Comparison of ENCODE assay signal across 26 mouse cellular contexts in genomic region chr9:108379294-108379693, GRCm38 (mm10). TPM values are rescaled to one million over a fixed set of nuclear protein-coding genes. Genes with fewer than 3 reads are reported as not detected.
DNase-seq lines count a peak whose midpoint lies in the region; ATAC-seq and TF ChIP-seq lines count a peak whose summit lies in the region.
"Had no signal": no experiment of that assay in that cellular context is flagged by ENCODE, and none has a peak within 500 bp of the region (broad histone marks: within the 10 kb centered on the region; RNA-seq: fewer than 3 reads in every experiment).

No protein-coding gene starts in this region.

- WGBS in lung, postnatal 0 days, result 86% methylated on average over 4 of the region's 4 CpGs
- 75% methylated on average over 4 of the region's 4 CpGs for WGBS in intestine, embryonic 15.5 days
- WGBS in intestine, postnatal 0 days, result 64% methylated on average over 4 of the region's 4 CpGs

- no peak for TF ChIP-seq CTCF in lung, postnatal 0 days (IDR thresholded peaks at IDR 0.05)
- TF ChIP-seq CTCF in intestine, postnatal 0 days (IDR thresholded peaks at IDR 0.05; ENCODE audit: low read depth), result no peak

- H3K4me3 ChIP-seq in lung, postnatal 0 days (ENCODE audit: low read depth, low read length), result no peak overlapping the region
- no peak overlapping the region for H3K4me3 ChIP-seq in intestine, embryonic 15.5 days (replicated peaks)
- no peak overlapping the region for H3K4me3 ChIP-seq in intestine, postnatal 0 days (ENCODE audit: low read depth, low read length)
- H3K4me3 ChIP-seq: embryonic facial prominence, embryonic 13.5 days; embryonic facial prominence, embryonic 15.5 days; erythroblast, embryonic 14.5 days; forebrain, embryonic 10.5 days; forebrain, embryonic 12.5 days had no signal

- H3K9me3 ChIP-seq in lung, postnatal 0 days (ENCODE audit: low read length), result no peaks in the 10 kb centered on the region
- H3K9me3 ChIP-seq in intestine, embryonic 15.5 days, result no peaks in the 10 kb centered on the region
- H3K9me3 ChIP-seq in intestine, postnatal 0 days (ENCODE audit: control insufficient read depth), result no peaks in the 10 kb centered on the region
- H3K9me3 ChIP-seq: embryonic facial prominence, embryonic 13.5 days; embryonic facial prominence, embryonic 15.5 days; forebrain, embryonic 10.5 days; forebrain, embryonic 12.5 days had no signal

- H3K4me2 ChIP-seq in lung, postnatal 0 days (replicated peaks; ENCODE audit: low read depth, low read length), result no peak overlapping the region
- H3K4me2 ChIP-seq in intestine, embryonic 15.5 days (replicated peaks), result no peak overlapping the region
- H3K4me2 ChIP-seq in intestine, postnatal 0 days (replicated peaks; ENCODE audit: low read depth), result no peak overlapping the region
- H3K4me2 ChIP-seq: embryonic facial prominence, embryonic 13.5 days; embryonic facial prominence, embryonic 15.5 days; forebrain, embryonic 12.5 days had no signal

- H3K27me3 ChIP-seq in lung, postnatal 0 days (replicated peaks; ENCODE audit: insufficient read depth, low read length), result no peaks in the 10 kb centered on the region
- H3K27me3 ChIP-seq in intestine, embryonic 15.5 days (replicated peaks), result no peaks in the 10 kb centered on the region
- H3K27me3 ChIP-seq in intestine, postnatal 0 days (replicated peaks; ENCODE audit: control insufficient read depth, insufficient read depth, low read length), result no peaks in the 10 kb centered on the region
- H3K27me3 ChIP-seq: embryonic facial prominence, embryonic 13.5 days; embryonic facial prominence, embryonic 15.5 days; forebrain, embryonic 12.5 days had no signal

- no peak overlapping the region for H3K27ac ChIP-seq in lung, postnatal 0 days (ENCODE audit: low read length)
- H3K27ac ChIP-seq in intestine, embryonic 15.5 days, result no peak overlapping the region; the same call in 1 of the 2 replicates
- H3K27ac ChIP-seq in intestine, postnatal 0 days (ENCODE audit: low read depth, low read length), result peak overlapping the region; percentile 78
- H3K27ac ChIP-seq: embryonic facial prominence, embryonic 13.5 days; embryonic facial prominence, embryonic 15.5 days; forebrain, embryonic 10.5 days; forebrain, embryonic 12.5 days had no signal

- ATAC-seq in lung, postnatal 0 days, result 0 out of 2 replicates have a peak, but pooled peaks have one; percentile 10
- ATAC-seq in intestine, embryonic 15.5 days, result peak; percentile 47
- peak; percentile 82 for ATAC-seq in intestine, postnatal 0 days
- ATAC-seq: forebrain, embryonic 14.5 days; forebrain, embryonic 16.5 days had no signal

- TF ChIP-seq EP300 in lung, postnatal 0 days (IDR thresholded peaks at IDR 0.05), result no peak

- H3K4me1 ChIP-seq in lung, postnatal 0 days (ENCODE audit: insufficient read depth, low read depth, low read length), result no peaks in the 10 kb centered on the region
- no peaks in the 10 kb centered on the region for H3K4me1 ChIP-seq in intestine, embryonic 15.5 days (replicated peaks)
- H3K4me1 ChIP-seq in intestine, postnatal 0 days (replicated peaks; ENCODE audit: control insufficient read depth, insufficient read depth, low read length), result no peaks in the 10 kb centered on the region
- H3K4me1 ChIP-seq: embryonic facial prominence, embryonic 13.5 days; embryonic facial prominence, embryonic 15.5 days; forebrain, embryonic 10.5 days; forebrain, embryonic 12.5 days had no signal

- DNase-seq in lung, postnatal 0 days (ENCODE audit: low spot score), result no peak
- no peak for DNase-seq in lung, postnatal 10 days
- peak; percentile 23 for DNase-seq in yolk sac, embryonic 10.5 days (ENCODE audit: low spot score)
- DNase-seq in frontal cortex, adult 2 months (ENCODE audit: extremely low spot score in 1 of 2, low spot score in 1 of 2), result no peak
- DNase-seq in spleen, postnatal 10 days (ENCODE audit: low spot score in 2 of 2), result no peak
- no peak for DNase-seq in right cerebral cortex, postnatal 14 days
- DNase-seq: adrenal gland, adult 8-10 months; adrenal gland, postnatal 14 days; adrenal gland, postnatal 36 days; cerebellum, adult 11-12 months; cerebellum, adult 2 months; cerebellum, adult 9-10 months; cerebellum, postnatal 10 days; cerebellum, postnatal 25 days had no signal

- H3K36me3 ChIP-seq in lung, postnatal 0 days (ENCODE audit: insufficient read depth, low read length), result peaks cover 45% of the 10 kb centered on the region
- H3K36me3 ChIP-seq in intestine, embryonic 15.5 days, result peaks cover 43% of the 10 kb centered on the region
- peaks cover 73% of the 10 kb centered on the region for H3K36me3 ChIP-seq in intestine, postnatal 0 days (ENCODE audit: control insufficient read depth, insufficient read depth)

- no peak overlapping the region for H3K9ac ChIP-seq in lung, postnatal 0 days (replicated peaks; ENCODE audit: low read depth)
- no peak overlapping the region for H3K9ac ChIP-seq in intestine, embryonic 15.5 days
- no peak overlapping the region for H3K9ac ChIP-seq in intestine, postnatal 0 days (ENCODE audit: low read depth, low read length)
- H3K9ac ChIP-seq: embryonic facial prominence, embryonic 13.5 days; embryonic facial prominence, embryonic 15.5 days; forebrain, embryonic 12.5 days had no signal

RNA-seq across cellular contexts. Expression of gene 1700102P08Rik, which starts 13.3 kb away (rescaled TPM):
- 0.35 and 0.49 TPM in 2 replicates for polyA plus RNA-seq in lung, postnatal 0 days (2015; fragmentation: Nextera tagmentation; extraction: Ambion mirVana)
- 0.30 and 0.88 TPM in 2 replicates for polyA plus RNA-seq in intestine, embryonic 15.5 days (2015; fragmentation: Nextera tagmentation; extraction: Ambion mirVana)
- polyA plus RNA-seq in intestine, postnatal 0 days (2015; fragmentation: Nextera tagmentation; extraction: Ambion mirVana), result 0.14 TPM in 1 of 2 replicates, not detected in the other
- 1.5 and 1.6 TPM in 2 replicates for polyA plus RNA-seq in frontal cortex, adult 2 months (2012; rRNA removed)

RNA-seq across cellular contexts. Expression of gene Usp4, which starts 31.6 kb away (rescaled TPM):
- polyA plus RNA-seq in lung, postnatal 0 days (2015; fragmentation: Nextera tagmentation; extraction: Ambion mirVana), result 61.4 and 66.4 TPM in 2 replicates
- 82.5 and 89.1 TPM in 2 replicates for polyA plus RNA-seq in intestine, embryonic 15.5 days (2015; fragmentation: Nextera tagmentation; extraction: Ambion mirVana)
- 44.9 and 45.2 TPM in 2 replicates for polyA plus RNA-seq in intestine, postnatal 0 days (2015; fragmentation: Nextera tagmentation; extraction: Ambion mirVana)
- polyA plus RNA-seq in frontal cortex, adult 2 months (2012; rRNA removed), result 116 and 128 TPM in 2 replicates

RNA-seq across cellular contexts. Expression of gene Gpx1, which starts 40.6 kb away (rescaled TPM):
- 1,509 and 1,541 TPM in 2 replicates for polyA plus RNA-seq in lung, postnatal 0 days (2015; fragmentation: Nextera tagmentation; extraction: Ambion mirVana)
- polyA plus RNA-seq in intestine, embryonic 15.5 days (2015; fragmentation: Nextera tagmentation; extraction: Ambion mirVana), result 1,041 and 1,081 TPM in 2 replicates
- 997 and 1,037 TPM in 2 replicates for polyA plus RNA-seq in intestine, postnatal 0 days (2015; fragmentation: Nextera tagmentation; extraction: Ambion mirVana)
- 271 and 307 TPM in 2 replicates for polyA plus RNA-seq in frontal cortex, adult 2 months (2012; rRNA removed)

RNA-seq across cellular contexts. Expression of gene Ccdc36, which starts 49.0 kb away (rescaled TPM):
- 0.31 and 0.56 TPM in 2 replicates for polyA plus RNA-seq in lung, postnatal 0 days (2015; fragmentation: Nextera tagmentation; extraction: Ambion mirVana)
- polyA plus RNA-seq in intestine, embryonic 15.5 days (2015; fragmentation: Nextera tagmentation; extraction: Ambion mirVana), result 1.5 and 1.6 TPM in 2 replicates
- 0.29 TPM in 2 replicates for polyA plus RNA-seq in intestine, postnatal 0 days (2015; fragmentation: Nextera tagmentation; extraction: Ambion mirVana)
- 0.86 and 0.98 TPM in 2 replicates for polyA plus RNA-seq in frontal cortex, adult 2 months (2012; rRNA removed)
- polyA plus RNA-seq: C2C12; erythroblast, embryonic 14.5 days had no signal

RNA-seq across cellular contexts. Expression of gene BC048562, which starts 57.0 kb away (rescaled TPM):
- not detected in 2 replicates for polyA plus RNA-seq in lung, postnatal 0 days (2015; fragmentation: Nextera tagmentation; extraction: Ambion mirVana)
- not detected in 2 replicates for polyA plus RNA-seq in intestine, embryonic 15.5 days (2015; fragmentation: Nextera tagmentation; extraction: Ambion mirVana)
- not detected in 2 replicates for polyA plus RNA-seq in intestine, postnatal 0 days (2015; fragmentation: Nextera tagmentation; extraction: Ambion mirVana)
- not detected in 2 replicates for polyA plus RNA-seq in frontal cortex, adult 2 months (2012; rRNA removed)
- polyA plus RNA-seq: C2C12; cerebellum, adult 2 months; cortical plate, adult 2 months; embryonic facial prominence, embryonic 11.5 days; embryonic facial prominence, embryonic 13.5 days; embryonic facial prominence, embryonic 15.5 days; erythroblast, embryonic 14.5 days; forebrain, embryonic 10.5 days; forebrain, embryonic 12.5 days; forebrain, embryonic 14.5 days; forebrain, embryonic 16.5 days had no signal

Comparison
In these comparisons a context has a peak if more than half of its experiments do, and no peak if none do; other contexts are left out.
1. ATAC-seq: peak in every context shown above with its lines; median percentile 82 in intestine, postnatal 0 days; 47 in intestine, embryonic 15.5 days; 10 in lung, postnatal 0 days.